Mouse (Mus musculus) layer of hippocampus, postnatal 10 days (tissue): ENCODE results near the gene Dppa3. TPM values are rescaled to one million over a fixed set of nuclear protein-coding genes. Genes with fewer than 3 reads are reported as not detected.
A peak's percentile ranks its signal among the peaks of the same experiment; 100 is the strongest.

Source experiments
- DNase-seq, 2 experiments: peaks; one replicate each; pipeline ENCODE4 v3.0.0; 2021; ENCODE audit warnings: low spot score in 2 of 2
- total RNA-seq, 2 experiments: library from RNA; stranded (reverse); gene quantifications; 2 replicates each; pipeline ENCODE4 v1.2.3; 2021

Dppa3 gene
- total RNA-seq, 2 experiments from 2014 or later: not detected

GRCm38 (mm10) chr6:122667715-122668114, 41.5 kb downstream of the Dppa3 start:
- DNase-seq: no peak

- no peak for DNase-seq
Observed at GRCm38 (mm10) chr6:122668823-122669222, 42.6 kb downstream of the Dppa3 start.

DNA sequence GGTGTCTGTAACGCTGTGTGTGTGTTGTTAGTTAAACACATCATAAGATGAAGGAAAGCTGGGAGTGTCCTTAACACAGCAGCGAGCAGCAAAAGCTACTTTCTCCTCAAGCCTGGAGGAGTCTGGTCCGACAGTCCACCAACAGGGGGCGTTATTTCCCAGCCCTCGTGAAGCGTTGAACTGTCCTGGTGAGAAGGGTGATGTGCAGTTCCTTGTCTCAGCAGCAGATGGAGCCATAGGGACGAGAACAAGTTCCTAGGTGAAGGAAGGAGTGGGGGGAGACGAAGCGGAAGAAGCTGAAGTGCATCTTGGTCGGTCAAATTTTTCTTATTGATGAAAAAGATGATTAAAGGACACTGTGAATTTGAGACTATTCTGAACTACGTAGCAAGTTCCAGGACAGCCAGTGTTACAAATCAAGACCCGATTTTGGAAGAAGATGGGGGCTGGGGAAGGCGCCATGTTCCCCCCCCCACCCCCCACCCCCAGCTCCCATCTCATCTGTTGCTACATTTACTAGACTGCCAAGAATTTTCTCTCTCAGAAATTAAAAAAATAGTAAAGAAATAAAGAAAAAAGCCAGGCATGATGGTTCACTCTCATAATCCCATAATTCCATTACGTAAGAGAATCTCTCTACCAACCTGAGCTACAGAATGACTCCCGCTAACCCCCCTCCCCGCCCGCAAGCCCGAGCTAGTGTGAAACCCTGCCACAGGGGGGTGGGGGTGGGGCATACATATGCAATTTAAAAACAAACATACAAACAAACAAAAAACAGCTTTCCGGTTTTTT, 43.4 kb downstream of the Dppa3 start:
- DNase-seq: peak; percentile 99 to 100

- peak; percentile 39 to 47 for DNase-seq
Observed at GRCm38 (mm10) chr6:122670201-122670551, 44.0 kb downstream of the Dppa3 start.

GRCm38 (mm10) chr6:122670841-122671240, 44.6 kb downstream of the Dppa3 start:
- no peak for DNase-seq

DNA sequence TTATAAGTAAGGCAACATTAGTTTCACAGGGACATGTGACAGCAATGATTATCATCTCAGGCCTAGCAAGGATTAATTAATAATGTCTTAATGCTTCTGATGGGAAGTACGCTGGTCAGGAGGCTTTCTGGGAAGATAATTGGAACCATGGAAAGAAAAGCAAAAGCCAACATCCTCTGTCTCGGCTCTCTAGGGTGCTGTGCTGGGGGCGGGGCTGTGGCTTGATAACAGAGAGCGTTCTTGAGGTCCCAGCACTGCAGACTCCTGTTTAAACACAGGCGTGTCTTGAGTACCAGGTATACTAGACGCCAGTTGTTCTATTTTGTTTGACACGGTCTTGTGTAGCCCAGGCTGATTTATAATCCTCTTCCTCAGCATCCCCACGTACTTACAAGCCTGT, 46.5 kb downstream of the Dppa3 start:
- DNase-seq: no peak

Other genes with a start within 250 kb of the Dppa3 start
- gene Rimklb, start 127.6 kb upstream of the Dppa3 start, total RNA-seq: 100 to 1,000 TPM; 246 to 252 TPM
- 1 to 10 TPM in 1 of 2 experiments, under 1 TPM in 1; 0.73 to 1.2 TPM for gene Mfap5, start 120.6 kb upstream of the Dppa3 start, total RNA-seq
- not detected for gene Aicda, start 72.6 kb upstream of the Dppa3 start, total RNA-seq
- gene Apobec1, start 24.0 kb upstream of the Dppa3 start, total RNA-seq: 1 to 10 TPM; 2.0 to 2.4 TPM
- gene Gdf3, start 16.3 kb upstream of the Dppa3 start, total RNA-seq: not detected
- gene Nanog, start 81.1 kb downstream of the Dppa3 start, total RNA-seq: not detected
- 100 to 1,000 TPM in 1 of 2 experiments, 10 to 100 TPM in 1; 99.1 to 117 TPM for gene Slc2a3, start 175.2 kb downstream of the Dppa3 start, total RNA-seq
- 10 to 100 TPM; 24.3 to 27.8 TPM for gene Foxj2, start 193.5 kb downstream of the Dppa3 start, total RNA-seq
- gene C3ar1, start 229.8 kb downstream of the Dppa3 start, total RNA-seq: under 1 TPM; 0.87 TPM
- 100 to 1,000 TPM; 144 to 170 TPM for gene Necap1, start 248.1 kb downstream of the Dppa3 start, total RNA-seq